Mouse (Mus musculus) midbrain, embryonic 12.5 days (tissue): ENCODE measurements around the gene Zfp668. TPM values are rescaled to one million over a fixed set of nuclear protein-coding genes. Genes with fewer than 3 reads are reported as not detected.
A peak's percentile ranks its signal among the peaks of the same experiment; 100 is the strongest.

Experiments
- ATAC-seq: fragments of 200-750 bp; cut with Nextera tagmentation; 2 replicates; pipeline ENCODE4 v1.8.0; 2017; ENCODE audit warnings: low read depth, moderate TSS enrichment, moderate library complexity; ENCODE audit not compliant: low FRiP score
- H3K27ac ChIP-seq: fragments of 300-500 bp; sonication (generic); replicated peaks from 2 replicates; pipeline ENCODE4 v1.5.1; 2016; ENCODE audit warnings: mild to moderate bottlenecking
- H3K27me3 ChIP-seq: fragments of 300-500 bp; sonication (generic); 2 replicates; pipeline ENCODE4 v1.6.1; 2016; ENCODE audit warnings: mild to moderate bottlenecking
- H3K36me3 ChIP-seq: fragments of 300-500 bp; sonication (generic); 2 replicates; pipeline ENCODE4 v1.6.1; 2016
- H3K4me1 ChIP-seq: fragments of 300-500 bp; sonication (generic); 2 replicates; pipeline ENCODE4 v1.6.1; 2016
- H3K4me2 ChIP-seq: fragments of 300-500 bp; sonication (generic); replicated peaks from 2 replicates; pipeline ENCODE4 v1.6.1; 2016; ENCODE audit warnings: mild to moderate bottlenecking, moderate library complexity
- H3K4me3 ChIP-seq: fragments of 300-500 bp; sonication (generic); 2 replicates; pipeline ENCODE4 v1.5.1; 2016; ENCODE audit warnings: mild to moderate bottlenecking
- H3K9ac ChIP-seq: fragments of 300-500 bp; sonication (generic); replicated peaks from 2 replicates; pipeline ENCODE4 v1.6.1; 2016; ENCODE audit warnings: mild to moderate bottlenecking, moderate library complexity
- H3K9me3 ChIP-seq: fragments of 300-500 bp; sonication (generic); 2 replicates; pipeline ENCODE4 v1.6.1; 2016; ENCODE audit warnings: mild to moderate bottlenecking
- WGBS: fragments of 180-500 bp; shearing (Covaris S2); methylation state at CpG from one replicate; pipeline ENCODE4 v1.1.7; 2016; 5-methylcytosine and 5-hydroxymethylcytosine counted together
- polyA plus RNA-seq: library from polyadenylated mRNA; unstranded; fragments of >200 nt; fragmentation: Nextera tagmentation; extraction: Ambion mirVana; gene quantifications from 2 replicates; pipeline ENCODE4 v1.2.1, GENCODE M21; 2016

Gene Zfp668
- 39.0 and 39.2 TPM in 2 replicates for polyA plus RNA-seq

- H3K4me3 ChIP-seq, result peak within 1 kb of the TSS; percentile 97
- no peaks in the 10 kb centered on the region for H3K27me3 ChIP-seq
- H3K36me3 ChIP-seq, result peaks cover 59% of the 10 kb centered on the region
- WGBS, result under 1% methylated on average over 60 of the region's 60 CpGs
- peak within 1 kb of the TSS; percentile 91 for H3K4me2 ChIP-seq
- H3K9me3 ChIP-seq, result no peaks in the 10 kb centered on the region
- H3K4me1 ChIP-seq, result peaks cover 26% of the 10 kb centered on the region
- peak; percentile 68 for ATAC-seq
- peak within 1 kb of the TSS; percentile 96 for H3K9ac ChIP-seq
- peak within 1 kb of the TSS; percentile 100 for H3K27ac ChIP-seq
Observed at GRCm38 (mm10) chr7:127876467-127877348, at the start of gene Zfp668. Zfp668 (minus strand) TSS chr7:127876828.

DNA sequence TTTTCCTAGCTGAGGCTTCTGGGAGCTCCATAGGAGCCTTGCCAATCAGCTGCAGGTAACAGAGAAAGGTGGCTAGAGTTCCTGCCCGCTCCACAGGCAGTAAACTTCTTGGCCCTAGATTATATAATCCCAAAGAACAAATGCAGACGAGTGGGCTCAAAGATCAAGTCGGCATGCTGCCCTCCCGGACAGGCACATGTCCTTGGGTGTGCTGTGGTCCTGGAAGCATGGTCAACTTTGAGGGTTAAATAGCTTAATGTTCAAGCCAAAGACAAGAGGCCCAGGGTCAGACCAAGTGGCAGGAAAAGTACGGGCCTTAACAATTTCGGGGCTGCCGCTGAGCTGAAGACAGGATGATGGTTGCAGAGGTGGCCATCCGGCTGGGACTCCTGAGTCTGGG lies 49.4 kb upstream of the Zfp668 start:
- Histone ChIP-seq H3K4me1 (0 out of 2 replicates have a peak, but pooled peaks cover 5% of the 10 kb centered on the region), H3K36me3 (peaks cover 52% of the 10 kb centered on the region), H3K9ac (no peak overlapping the region), H3K27me3 (peaks cover 32% of the 10 kb centered on the region), H3K9me3 (no peaks in the 10 kb centered on the region), H3K4me2 (no peak overlapping the region), H3K4me3 (no peak overlapping the region), H3K27ac (no peak overlapping the region)
- 94% methylated on average over 8 of the region's 8 CpGs for WGBS
- no peak for ATAC-seq

- no peaks in the 10 kb centered on the region for H3K9me3 ChIP-seq
- no peak overlapping the region for H3K27ac ChIP-seq
- no peak overlapping the region for H3K4me3 ChIP-seq
- 0 out of 2 replicates have a peak overlapping the region, but pooled peaks have one; percentile 4 for H3K9ac ChIP-seq
- ATAC-seq, result no peak
- H3K36me3 ChIP-seq, result peaks cover 52% of the 10 kb centered on the region
- no peak overlapping the region for H3K4me2 ChIP-seq
- H3K4me1 ChIP-seq, result 0 out of 2 replicates have a peak, but pooled peaks cover 4% of the 10 kb centered on the region
- peaks cover 30% of the 10 kb centered on the region for H3K27me3 ChIP-seq
- 59% methylated on average over 5 of the region's 5 CpGs for WGBS
Observed at GRCm38 (mm10) chr7:127925252-127925651, 48.6 kb upstream of the Zfp668 start.

- H3K9ac ChIP-seq, result no peak overlapping the region
- H3K27ac ChIP-seq, result no peak overlapping the region
- WGBS, result 88% methylated on average over 5 of the region's 5 CpGs
- H3K4me3 ChIP-seq, result no peak overlapping the region
- H3K27me3 ChIP-seq, result peaks cover 14% of the 10 kb centered on the region
- H3K4me1 ChIP-seq, result no peaks in the 10 kb centered on the region
- no peaks in the 10 kb centered on the region for H3K9me3 ChIP-seq
- peaks cover 52% of the 10 kb centered on the region for H3K36me3 ChIP-seq
- no peak for ATAC-seq
- no peak overlapping the region for H3K4me2 ChIP-seq
Observed at GRCm38 (mm10) chr7:127923714-127924113, 47.1 kb upstream of the Zfp668 start.

DNA sequence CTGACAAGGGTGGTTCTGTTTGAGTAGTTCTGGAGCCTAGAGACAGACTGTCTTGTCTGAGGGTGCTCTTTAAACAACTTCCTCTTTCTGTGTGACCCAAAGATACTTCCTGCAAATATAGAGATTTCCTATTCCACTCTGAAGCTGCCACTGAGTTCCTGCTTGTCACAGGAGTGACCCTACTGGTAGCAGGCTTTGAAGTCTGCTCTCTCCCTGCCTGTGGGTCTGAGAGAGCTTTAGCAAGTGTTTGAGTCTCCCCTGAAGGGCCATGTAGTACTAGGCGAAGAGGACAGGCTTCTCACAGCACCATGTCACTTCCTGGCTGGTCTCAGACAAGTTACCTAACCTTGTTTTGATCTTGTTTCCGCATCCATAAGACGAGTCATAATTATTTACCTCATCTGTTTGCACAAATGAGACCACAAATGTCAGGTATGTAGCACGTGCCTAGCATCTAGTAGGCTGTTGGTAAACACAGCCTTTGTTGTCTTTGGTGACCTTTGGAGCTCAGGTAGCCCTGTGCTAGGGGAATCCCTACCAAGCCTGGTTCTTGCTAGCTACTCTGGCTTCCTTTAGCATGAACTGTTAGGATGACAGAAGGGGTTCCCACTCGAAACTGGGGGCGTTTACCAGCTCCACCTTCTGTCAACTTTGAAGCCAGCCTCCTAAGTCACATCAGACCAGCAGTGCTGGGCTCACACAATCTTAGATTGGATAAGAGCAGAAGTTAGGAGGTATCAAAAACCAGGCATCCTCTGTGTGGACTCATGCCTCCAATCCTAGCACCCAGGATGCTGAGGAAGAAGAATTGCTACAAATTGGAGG lies 46.0 kb upstream of the Zfp668 start:
- Histone ChIP-seq H3K9ac (no peak overlapping the region), H3K9me3 (no peaks in the 10 kb centered on the region), H3K4me2 (no peak overlapping the region), H3K27me3 (peaks cover 4% of the 10 kb centered on the region), H3K4me1 (no peaks in the 10 kb centered on the region), H3K36me3 (peaks cover 52% of the 10 kb centered on the region), H3K27ac (no peak overlapping the region), H3K4me3 (no peak overlapping the region)
- no peak for ATAC-seq
- 82% methylated on average over 6 of the region's 6 CpGs for WGBS

DNA sequence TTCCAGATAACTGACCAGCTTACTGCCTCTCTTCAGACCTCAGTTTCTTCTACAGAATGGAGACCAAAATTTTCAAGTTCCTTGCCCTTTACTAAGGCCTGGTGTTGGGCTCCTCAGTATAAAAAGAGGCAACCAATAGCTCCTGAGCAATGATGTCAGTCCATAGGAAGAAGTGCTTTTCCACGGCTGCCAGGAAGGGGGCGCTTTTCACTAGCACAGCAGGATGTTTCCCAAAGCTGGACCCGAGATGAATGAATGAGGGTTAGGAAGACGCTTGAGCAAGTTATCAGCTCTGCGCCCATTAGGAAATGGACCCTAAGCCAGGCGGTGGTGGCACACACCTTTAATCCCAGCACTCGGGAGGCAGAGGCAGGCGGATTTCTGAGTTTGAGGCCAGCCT lies 44.9 kb upstream of the Zfp668 start:
- no peak for ATAC-seq
- Histone ChIP-seq H3K4me3 (no peak overlapping the region), H3K4me1 (no peaks in the 10 kb centered on the region), H3K27ac (no peak overlapping the region), H3K27me3 (no peaks in the 10 kb centered on the region), H3K9me3 (no peaks in the 10 kb centered on the region), H3K9ac (no peak overlapping the region), H3K36me3 (peaks cover 60% of the 10 kb centered on the region), H3K4me2 (no peak overlapping the region)
- 69% methylated on average over 8 of the region's 8 CpGs for WGBS

- no peak overlapping the region for H3K4me3 ChIP-seq
- 77% methylated on average over 7 of the region's 7 CpGs for WGBS
- H3K9me3 ChIP-seq, result no peaks in the 10 kb centered on the region
- H3K4me1 ChIP-seq, result no peaks in the 10 kb centered on the region
- peaks cover 56% of the 10 kb centered on the region for H3K36me3 ChIP-seq
- no peak overlapping the region for H3K9ac ChIP-seq
- H3K27me3 ChIP-seq, result no peaks in the 10 kb centered on the region
- ATAC-seq, result no peak
- H3K27ac ChIP-seq, result no peak overlapping the region
- no peak overlapping the region for H3K4me2 ChIP-seq
Observed at GRCm38 (mm10) chr7:127919290-127919689, 42.7 kb upstream of the Zfp668 start.

DNA sequence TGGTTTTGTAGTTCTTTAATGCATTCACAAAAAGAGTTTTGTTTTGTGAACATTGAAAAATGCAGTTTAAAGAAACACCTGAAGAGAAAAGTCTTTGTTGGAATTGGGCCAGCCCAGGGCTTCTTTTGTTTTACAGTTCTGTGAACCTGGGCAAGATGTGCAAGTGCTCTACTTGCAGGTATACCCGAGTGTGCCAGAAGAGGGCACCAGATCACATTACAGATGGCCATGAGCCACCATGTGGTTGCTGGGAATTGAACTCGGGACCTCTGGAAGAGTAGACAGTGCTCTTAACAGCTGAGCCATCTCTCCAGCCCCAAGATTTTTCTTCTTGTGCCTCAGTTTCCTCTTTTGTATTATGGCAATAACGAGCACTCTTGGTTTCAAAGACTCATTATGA lies 41.6 kb upstream of the Zfp668 start:
- H3K9ac ChIP-seq, result no peak overlapping the region
- no peak overlapping the region for H3K4me3 ChIP-seq
- peaks cover under 1% of the 10 kb centered on the region; the same call in 1 of the 2 replicates for H3K4me1 ChIP-seq
- no peak overlapping the region for H3K27ac ChIP-seq
- H3K4me2 ChIP-seq, result no peak overlapping the region
- H3K36me3 ChIP-seq, result peaks cover 48% of the 10 kb centered on the region
- WGBS, result 58% methylated on average over 3 of the region's 3 CpGs
- H3K9me3 ChIP-seq, result no peaks in the 10 kb centered on the region
- no peaks in the 10 kb centered on the region for H3K27me3 ChIP-seq
- ATAC-seq, result no peak

DNA sequence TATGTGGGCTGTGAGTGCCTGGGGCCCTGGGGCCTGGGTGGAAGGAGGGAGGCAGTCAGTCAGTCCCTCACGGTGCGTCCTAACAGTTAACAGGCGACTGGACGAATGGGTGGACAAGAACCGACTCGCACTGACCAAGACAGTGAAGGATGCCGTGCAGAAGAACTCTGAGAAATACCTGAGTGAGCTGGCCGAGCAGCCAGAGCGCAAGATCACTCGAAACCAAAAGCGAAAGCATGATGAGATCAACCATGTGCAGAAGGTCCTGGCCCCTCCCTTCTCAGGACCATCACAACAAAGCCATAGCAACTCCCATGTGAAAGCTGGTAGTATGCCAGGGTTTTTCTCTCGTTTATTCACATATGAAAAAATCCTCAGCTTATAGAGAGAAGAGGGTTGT lies 38.7 kb upstream of the Zfp668 start:
- Histone ChIP-seq H3K4me1 (peaks cover 12% of the 10 kb centered on the region), H3K4me3 (no peak overlapping the region), H3K4me2 (no peak overlapping the region), H3K9me3 (no peaks in the 10 kb centered on the region), H3K9ac (no peak overlapping the region), H3K27ac (no peak overlapping the region), H3K36me3 (peaks cover 29% of the 10 kb centered on the region), H3K27me3 (no peaks in the 10 kb centered on the region)
- 93% methylated on average over 12 of the region's 12 CpGs for WGBS
- no peak for ATAC-seq

DNA sequence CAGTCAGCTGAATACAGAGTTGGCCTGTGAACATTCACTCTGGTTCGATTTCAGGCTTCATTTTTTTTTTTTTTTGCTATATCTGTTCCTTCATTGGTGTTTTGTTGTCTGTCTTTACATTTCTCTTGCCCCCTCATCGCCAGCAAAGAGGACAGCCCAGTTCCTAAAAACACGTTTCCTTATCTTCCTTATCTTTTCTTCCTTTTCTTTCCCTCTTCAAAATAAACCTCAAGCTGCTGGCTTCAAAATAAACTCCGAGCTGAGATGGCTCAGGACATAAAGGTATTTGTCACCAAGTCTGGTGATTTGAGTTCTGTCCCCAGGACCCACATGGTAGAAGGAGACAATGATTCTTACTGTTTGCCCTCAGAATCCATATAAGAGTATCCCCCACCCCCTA lies 36.3 kb upstream of the Zfp668 start:
- H3K27ac ChIP-seq, result no peak overlapping the region

GRCm38 (mm10) chr7:127912190-127912871 lies 35.7 kb upstream of the Zfp668 start, which contains the start of gene Kat8:
Kat8 (plus strand) TSS chr7:127912516.
- Histone ChIP-seq H3K4me2 (peak within 1 kb of the TSS; percentile 78), H3K36me3 (peaks cover 45% of the 10 kb centered on the region), H3K27ac (peak within 1 kb of the TSS; percentile 76), H3K27me3 (no peaks in the 10 kb centered on the region), H3K4me3 (peak within 1 kb of the TSS; percentile 99), H3K9ac (peak within 1 kb of the TSS; percentile 85), H3K4me1 (peaks cover 12% of the 10 kb centered on the region), H3K9me3 (no peaks in the 10 kb centered on the region)
- ATAC-seq, result peak; percentile 95
- 1% methylated on average over 40 of the region's 40 CpGs for WGBS

More for the DNA sequence above, 36.3 kb upstream of the Zfp668 start:
- Histone ChIP-seq H3K4me2 (peak overlapping the region; percentile 78), H3K4me3 (peak overlapping the region; percentile 99), H3K9me3 (no peaks in the 10 kb centered on the region), H3K9ac (peak overlapping the region; percentile 85), H3K27me3 (no peaks in the 10 kb centered on the region), H3K36me3 (peaks cover 43% of the 10 kb centered on the region), H3K4me1 (peaks cover 12% of the 10 kb centered on the region)
- 31% methylated on average over 4 of the region's 4 CpGs for WGBS
- no peak for ATAC-seq
